Mouse (Mus musculus) erythroid progenitor cell, adult 5-6 weeks (primary cell): ENCODE results near the gene Fgf7. TPM values are rescaled to one million over a fixed set of nuclear protein-coding genes. Genes with fewer than 3 reads are reported as not detected.

Experiments
- ATAC-seq: replicated peaks from 2 replicates; pipeline ENCODE4 v1.8.0; 2016; ENCODE audit warnings: moderate number of reproducible peaks, mild to moderate bottlenecking, moderate TSS enrichment, inconsistent platforms; ENCODE audit not compliant: poor library complexity, low FRiP score, severe bottlenecking
- total RNA-seq, 2 experiments: library from RNA; stranded (forward) in 1 of 2; stranded (reverse) in 1 of 2; fragments of 150-400 nt in 1 of 2; fragments of 186-747, 209-891 nt in 1 of 2; gene quantifications; 2 replicates each; pipeline versions ENCODE4 v1.2.3 to v1.2.4; 2015 to 2017; ENCODE audit warnings: low replicate concordance in 2 of 2

Fgf7 gene
- total RNA-seq, 2 experiments from 2014 or later, result not detected

- ATAC-seq, result no peak
Measured at GRCm38 (mm10) chr2:126053657-126054056, 19.2 kb downstream of the Fgf7 start.

- no peak for ATAC-seq
Measured at GRCm38 (mm10) chr2:126060595-126060994, 26.1 kb downstream of the Fgf7 start.

GRCm38 (mm10) chr2:126061037-126061773, 26.7 kb downstream of the Fgf7 start:
- ATAC-seq, result no peak

- ATAC-seq, result no peak
Measured at GRCm38 (mm10) chr2:126062876-126063275, 28.4 kb downstream of the Fgf7 start.

GRCm38 (mm10) chr2:126064814-126065213, 30.4 kb downstream of the Fgf7 start:
- no peak for ATAC-seq

- no peak for ATAC-seq
Measured at GRCm38 (mm10) chr2:126065303-126065856, 30.9 kb downstream of the Fgf7 start.

GRCm38 (mm10) chr2:126069740-126070139, 35.3 kb downstream of the Fgf7 start:
- ATAC-seq, result no peak

- no peak for ATAC-seq
Measured at GRCm38 (mm10) chr2:126073744-126074143, 39.3 kb downstream of the Fgf7 start.

- ATAC-seq, result no peak
Measured at GRCm38 (mm10) chr2:126076506-126076905, 42.0 kb downstream of the Fgf7 start.

GRCm38 (mm10) chr2:126079086-126079485, 44.6 kb downstream of the Fgf7 start:
- no peak for ATAC-seq

- ATAC-seq, result no peak
Measured at GRCm38 (mm10) chr2:126084326-126084725, 49.9 kb downstream of the Fgf7 start.

- ATAC-seq, result no peak
Measured at GRCm38 (mm10) chr2:126086187-126086586, 51.7 kb downstream of the Fgf7 start.

- ATAC-seq, result no peak
Measured at GRCm38 (mm10) chr2:126090432-126090831, 56.0 kb downstream of the Fgf7 start.

- ATAC-seq, result no peak
Measured at GRCm38 (mm10) chr2:126094616-126095015, 60.2 kb downstream of the Fgf7 start.

Other genes with a start within 250 kb of the Fgf7 start
- 1.1 and 5.0 TPM in 2 replicates for gene Galk2, start 175.5 kb upstream of the Fgf7 start, total RNA-seq (2015; ENCODE audit: low replicate concordance)
- 4.0 and 17.5 TPM in 2 replicates for gene Galk2, start 175.5 kb upstream of the Fgf7 start, total RNA-seq (2017; ENCODE audit: low replicate concordance)
- 60.5 and 85.1 TPM in 2 replicates for gene Cops2, start 175.5 kb upstream of the Fgf7 start, total RNA-seq (2015; ENCODE audit: low replicate concordance)
- gene Cops2, start 175.5 kb upstream of the Fgf7 start, total RNA-seq (2017; ENCODE audit: low replicate concordance), result 143 and 182 TPM in 2 replicates
- gene Fam227b, start 117.3 kb downstream of the Fgf7 start, total RNA-seq (2015; ENCODE audit: low replicate concordance), result not detected in 2 replicates
- not detected in 2 replicates for gene Fam227b, start 117.3 kb downstream of the Fgf7 start, total RNA-seq (2017; ENCODE audit: low replicate concordance)
- gene Dtwd1, start 117.5 kb downstream of the Fgf7 start, total RNA-seq (2015; ENCODE audit: low replicate concordance), result 22.3 and 24.7 TPM in 2 replicates
- gene Dtwd1, start 117.5 kb downstream of the Fgf7 start, total RNA-seq (2017; ENCODE audit: low replicate concordance), result 6.7 and 7.4 TPM in 2 replicates
- gene Gm17555, start 180.4 kb downstream of the Fgf7 start, total RNA-seq (2015; ENCODE audit: low replicate concordance), result not detected in 2 replicates
- gene Gm17555, start 180.4 kb downstream of the Fgf7 start, total RNA-seq (2017; ENCODE audit: low replicate concordance), result not detected in 2 replicates